Mouse (Mus musculus): ENCODE results near the gene Gm3005.

Gene Gm3005

GRCm38 (mm10) chr14:3427803-3428202 lies at the start of gene Gm3005:
TSS of gene Gm3005 (plus strand) at chr14:3428103.
- WGBS = no CpG with 5 or more reads among the region's 2 CpGs

GRCm38 (mm10) chr14:3394793-3395192 lies 33.1 kb upstream of the Gm3005 start, which contains the start of gene Gm10413:
TSS of gene Gm10413 (plus strand) at chr14:3395093.
- WGBS = no CpG with 5 or more reads among the region's 2 CpGs

GRCm38 (mm10) chr14:3412314-3412713 lies 15.6 kb upstream of the Gm3005 start, which contains the start of gene Gm10409:
TSS of gene Gm10409 (plus strand) at chr14:3412614.
- no CpG with 5 or more reads among the region's 32 CpGs for WGBS

GRCm38 (mm10) chr14:3449079-3449478 lies 21.2 kb downstream of the Gm3005 start, which contains the start of gene Gm10408:
TSS of gene Gm10408 (plus strand) at chr14:3449379.
- WGBS = no CpG with 5 or more reads among the region's 3 CpGs

- WGBS = no CpG with 5 or more reads among the region's 2 CpGs
Measured at GRCm38 (mm10) chr14:3634212-3634611, 206.3 kb downstream of the Gm3005 start, which contains the start of gene Gm3012. TSS of gene Gm3012 (plus strand) at chr14:3634512.
